Mouse (Mus musculus) heart, embryonic 13.5 days (tissue): Measurements from ENCODE around the gene Syt11. TPM values are rescaled to one million over a fixed set of nuclear protein-coding genes. Genes with fewer than 3 reads are reported as not detected.
A peak's percentile ranks its signal among the peaks of the same experiment; 100 is the strongest.
"Not testable (repeated sequence)": the region's sequence is repeated elsewhere in the genome, so short reads cannot be mapped to it uniquely, and the experiment has no call there.

ENCODE experiments used
- ATAC-seq: fragments of 200-750 bp; cut with Nextera tagmentation; 2 replicates; pipeline ENCODE4 v1.8.0; 2017; ENCODE audit warnings: moderate TSS enrichment; ENCODE audit not compliant: insufficient number of reproducible peaks, low FRiP score, low TSS enrichment; ENCODE audit errors: extremely low read depth
- H3K27ac ChIP-seq: fragments of 300-500 bp; sonication (generic); replicated peaks from 2 replicates; pipeline ENCODE4 v1.5.1; 2015; ENCODE audit warnings: moderate library complexity, mild to moderate bottlenecking, inconsistent platforms
- H3K27me3 ChIP-seq: fragments of 300-500 bp; sonication (generic); replicated peaks from 2 replicates; pipeline ENCODE4 v1.6.1; 2015; ENCODE audit warnings: mild to moderate bottlenecking, inconsistent platforms
- H3K36me3 ChIP-seq: fragments of 300-500 bp; sonication (generic); 2 replicates; pipeline ENCODE4 v1.6.1; 2015; ENCODE audit warnings: mild to moderate bottlenecking, inconsistent platforms
- H3K4me1 ChIP-seq: fragments of 300-500 bp; sonication (generic); 2 replicates; pipeline ENCODE4 v1.6.1; 2015; ENCODE audit warnings: inconsistent platforms
- H3K4me2 ChIP-seq: fragments of 300-500 bp; sonication (generic); 2 replicates; pipeline ENCODE4 v1.6.1; 2015; ENCODE audit warnings: inconsistent platforms, mild to moderate bottlenecking, moderate library complexity
- H3K4me3 ChIP-seq: fragments of 300-500 bp; sonication (generic); 2 replicates; pipeline ENCODE4 v1.5.1; 2015; ENCODE audit warnings: moderate library complexity, mild to moderate bottlenecking, inconsistent platforms
- H3K9ac ChIP-seq: fragments of 300-500 bp; sonication (generic); 2 replicates; pipeline ENCODE4 v1.6.1; 2015; ENCODE audit warnings: inconsistent platforms, mild to moderate bottlenecking, moderate library complexity
- H3K9me3 ChIP-seq: fragments of 300-500 bp; sonication (generic); 2 replicates; pipeline ENCODE4 v1.6.1; 2016; ENCODE audit warnings: inconsistent platforms
- WGBS: fragments of 180-500 bp; shearing (Covaris S2); methylation state at CpG from one replicate; pipeline ENCODE4 v1.1.7; 2015; ENCODE audit warnings: mixed read lengths; 5-methylcytosine and 5-hydroxymethylcytosine counted together
- polyA plus RNA-seq: library from polyadenylated mRNA; unstranded; fragments of >200 nt; fragmentation: Nextera tagmentation; extraction: Ambion mirVana; gene quantifications from 2 replicates; pipeline ENCODE4 v1.2.1, GENCODE M21; 2015

The Syt11 gene
- polyA plus RNA-seq, 1 experiment from 2014 or later = 12.8 TPM

- Histone ChIP-seq H3K4me3 (peak overlapping the region; percentile 72), H3K27ac (peak overlapping the region; percentile 84), H3K9ac (peak overlapping the region; percentile 72), H3K36me3 (peaks cover 59% of the 10 kb centered on the region), H3K4me2 (peak overlapping the region; percentile 81), H3K4me1 (peaks cover 32% of the 10 kb centered on the region), H3K27me3 (no peaks in the 10 kb centered on the region), H3K9me3 (peaks cover 4% of the 10 kb centered on the region)
- peak; percentile 76 for ATAC-seq
- WGBS = 35% methylated on average over 2 of the region's 2 CpGs
Observed at GRCm38 (mm10) chr3:88719098-88719497, 55.9 kb downstream of the Syt11 start.

- peak overlapping the region; percentile 72 for H3K9ac ChIP-seq
- peaks cover 59% of the 10 kb centered on the region for H3K36me3 ChIP-seq
- ATAC-seq = no peak; the same call in 1 of the 2 replicates
- 35% methylated on average over 1 of the region's 1 CpGs for WGBS
- no peaks in the 10 kb centered on the region for H3K27me3 ChIP-seq
- peaks cover 32% of the 10 kb centered on the region for H3K4me1 ChIP-seq
- peak overlapping the region; percentile 84 for H3K27ac ChIP-seq
- H3K4me3 ChIP-seq = peak overlapping the region; percentile 72
- H3K9me3 ChIP-seq = no peaks in the 10 kb centered on the region
- H3K4me2 ChIP-seq = peak overlapping the region; percentile 81
Observed at GRCm38 (mm10) chr3:88717831-88718230, 57.1 kb downstream of the Syt11 start.

DNA sequence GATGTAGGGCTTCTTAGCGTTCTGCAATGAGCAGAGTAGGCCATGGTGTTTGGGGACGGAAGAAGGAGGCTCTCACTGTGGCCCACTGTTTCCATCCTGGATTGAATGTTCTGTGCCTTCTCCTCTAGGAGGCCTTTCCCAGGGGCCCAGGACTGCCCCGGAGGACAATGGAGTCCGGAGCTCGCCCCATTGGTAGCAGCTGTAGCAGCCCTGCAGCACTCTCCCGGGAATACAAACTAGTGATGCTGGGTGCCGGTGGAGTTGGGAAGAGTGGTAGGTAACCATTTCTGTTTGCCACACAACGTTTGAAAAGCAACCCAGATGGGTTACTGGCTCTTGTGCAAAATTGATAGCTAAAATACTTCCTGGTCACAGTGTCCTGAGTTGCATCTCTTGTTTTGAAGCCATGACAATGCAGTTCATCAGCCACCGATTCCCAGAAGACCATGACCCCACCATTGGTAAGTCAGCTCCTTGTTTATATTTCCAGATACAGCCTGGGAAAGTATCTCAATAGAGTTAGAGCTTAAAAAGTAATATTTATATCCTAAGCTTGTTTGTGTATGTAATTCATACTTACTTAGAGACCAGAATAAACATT is 57.7 kb downstream of the Syt11 start:
- Histone ChIP-seq H3K9me3 (no peaks in the 10 kb centered on the region), H3K27me3 (no peaks in the 10 kb centered on the region), H3K27ac (peak overlapping the region; percentile 81), H3K4me2 (peak overlapping the region; percentile 81), H3K4me3 (peak overlapping the region; percentile 72), H3K36me3 (peaks cover 64% of the 10 kb centered on the region), H3K4me1 (peaks cover 32% of the 10 kb centered on the region), H3K9ac (peak overlapping the region; percentile 90)
- WGBS = 6% methylated on average over 9 of the region's 9 CpGs
- 0 out of 2 replicates have a peak, but pooled peaks have one; percentile 21 for ATAC-seq

GRCm38 (mm10) chr3:88716399-88717197 is 58.4 kb downstream of the Syt11 start, which contains the start of gene Rit1:
Gene Rit1 (plus strand): TSS chr3:88716838.
- Histone ChIP-seq H3K9me3 (no peaks in the 10 kb centered on the region), H3K4me1 (peaks cover 32% of the 10 kb centered on the region), H3K9ac (peak within 1 kb of the TSS; percentile 90), H3K4me3 (peak within 1 kb of the TSS; percentile 72), H3K36me3 (peaks cover 64% of the 10 kb centered on the region), H3K4me2 (peak within 1 kb of the TSS; percentile 81), H3K27ac (peak within 1 kb of the TSS; percentile 81), H3K27me3 (no peaks in the 10 kb centered on the region)
- peak; percentile 86 for ATAC-seq
- 1% methylated on average over 27 of the region's 27 CpGs for WGBS

GRCm38 (mm10) chr3:88715716-88716115 is 59.2 kb downstream of the Syt11 start:
- Histone ChIP-seq H3K36me3 (peaks cover 64% of the 10 kb centered on the region), H3K4me1 (peaks cover 32% of the 10 kb centered on the region)
- not testable (repeated sequence) for H3K4me2 ChIP-seq, ATAC-seq, H3K4me3 ChIP-seq, H3K27ac ChIP-seq, H3K9me3 ChIP-seq, H3K9ac ChIP-seq, H3K27me3 ChIP-seq
- 86% methylated on average over 5 of the region's 5 CpGs for WGBS

- Histone ChIP-seq H3K4me1 (peaks cover 24% of the 10 kb centered on the region), H3K9me3 (no peaks in the 10 kb centered on the region), H3K27me3 (no peaks in the 10 kb centered on the region), H3K36me3 (peaks cover 64% of the 10 kb centered on the region), H3K9ac (no peak overlapping the region), H3K4me2 (no peak overlapping the region), H3K27ac (no peak overlapping the region), H3K4me3 (no peak overlapping the region)
- no peak for ATAC-seq
- WGBS = 67% methylated on average over 2 of the region's 2 CpGs
Observed at GRCm38 (mm10) chr3:88714725-88715124, 60.2 kb downstream of the Syt11 start.

GRCm38 (mm10) chr3:88713709-88714108 is 61.3 kb downstream of the Syt11 start:
- Histone ChIP-seq H3K4me2 (no peak overlapping the region), H3K9me3 (no peaks in the 10 kb centered on the region), H3K27ac (no peak overlapping the region), H3K4me3 (no peak overlapping the region), H3K27me3 (no peaks in the 10 kb centered on the region), H3K9ac (no peak overlapping the region), H3K4me1 (peaks cover 14% of the 10 kb centered on the region), H3K36me3 (peaks cover 65% of the 10 kb centered on the region)
- WGBS = 90% methylated on average over 4 of the region's 4 CpGs
- no peak for ATAC-seq

- Histone ChIP-seq H3K4me3 (no peak overlapping the region), H3K36me3 (peaks cover 96% of the 10 kb centered on the region), H3K9me3 (no peaks in the 10 kb centered on the region), H3K4me1 (peaks cover 23% of the 10 kb centered on the region), H3K27ac (peak overlapping the region; percentile 59), H3K4me2 (no peak overlapping the region), H3K27me3 (no peaks in the 10 kb centered on the region), H3K9ac (no peak overlapping the region)
- 43% methylated on average over 3 of the region's 3 CpGs for WGBS
- ATAC-seq = no peak; the same call in 1 of the 2 replicates
Observed at GRCm38 (mm10) chr3:88701222-88701621, 73.7 kb downstream of the Syt11 start.

- Histone ChIP-seq H3K36me3 (peaks cover 96% of the 10 kb centered on the region), H3K9me3 (no peaks in the 10 kb centered on the region), H3K27me3 (no peaks in the 10 kb centered on the region), H3K4me1 (peaks cover 23% of the 10 kb centered on the region), H3K4me2 (no peak overlapping the region), H3K4me3 (no peak overlapping the region), H3K9ac (no peak overlapping the region), H3K27ac (peak overlapping the region; percentile 13; the same call in 1 of the 2 replicates)
- WGBS = 85% methylated on average over 3 of the region's 3 CpGs
- ATAC-seq = no peak
Observed at GRCm38 (mm10) chr3:88700247-88700646, 74.7 kb downstream of the Syt11 start.

DNA sequence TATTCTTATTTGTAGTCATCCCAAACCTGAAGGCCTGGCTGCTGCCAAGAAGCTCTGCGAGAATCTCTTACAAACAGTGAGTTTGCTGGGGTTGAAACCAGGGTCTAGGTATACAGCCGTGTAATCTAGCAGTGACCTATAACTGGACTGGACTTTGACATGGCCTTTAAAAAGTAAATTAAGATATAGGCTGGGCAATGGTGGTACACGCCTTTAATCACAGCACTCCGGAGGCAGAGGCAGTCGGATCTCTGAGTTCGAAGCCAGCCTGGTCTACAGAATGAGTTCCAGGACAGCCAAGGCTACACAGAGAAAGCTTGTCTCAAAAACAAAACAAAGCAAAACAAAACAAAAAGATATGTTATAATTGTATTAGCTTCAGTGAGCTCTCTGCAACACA is 76.1 kb downstream of the Syt11 start:
- Histone ChIP-seq H3K4me2 (no peak overlapping the region), H3K9me3 (no peaks in the 10 kb centered on the region), H3K27ac (no peak overlapping the region), H3K4me3 (no peak overlapping the region), H3K27me3 (no peaks in the 10 kb centered on the region), H3K36me3 (peaks cover 96% of the 10 kb centered on the region), H3K4me1 (peaks cover 23% of the 10 kb centered on the region), H3K9ac (no peak overlapping the region)
- ATAC-seq = no peak
- WGBS = 93% methylated on average over 6 of the region's 6 CpGs

DNA sequence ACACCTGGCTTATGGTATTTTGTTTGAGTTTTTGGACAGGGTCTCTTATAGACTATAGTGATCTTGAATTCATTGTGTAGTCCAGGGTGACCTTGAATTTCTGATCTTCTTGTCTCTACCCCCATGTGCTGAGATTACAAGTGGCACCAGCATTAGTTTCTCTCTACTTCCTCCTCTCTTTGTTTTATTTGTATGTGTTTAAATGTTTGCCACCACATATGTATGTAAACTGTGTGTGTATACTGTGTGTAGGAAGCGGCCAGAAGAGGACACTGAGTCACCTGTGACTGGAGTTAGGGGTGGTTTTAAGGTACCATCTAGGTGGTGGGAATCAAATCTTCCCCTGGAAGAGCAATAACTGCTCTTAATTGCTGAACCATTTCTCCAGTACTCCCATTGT is 76.9 kb downstream of the Syt11 start:
- Histone ChIP-seq H3K27ac (no peak overlapping the region), H3K4me3 (no peak overlapping the region), H3K4me2 (no peak overlapping the region), H3K27me3 (no peaks in the 10 kb centered on the region), H3K9ac (no peak overlapping the region), H3K36me3 (peaks cover 95% of the 10 kb centered on the region), H3K9me3 (no peaks in the 10 kb centered on the region), H3K4me1 (peaks cover 23% of the 10 kb centered on the region)
- 95% methylated on average over 1 of the region's 1 CpGs for WGBS
- no peak for ATAC-seq
